Mouse (Mus musculus): ENCODE measurements around the gene Ybx1. TPM values are rescaled to one million over a fixed set of nuclear protein-coding genes. Genes with fewer than 3 reads are reported as not detected.

The Ybx1 gene
- polyA plus RNA-seq, 1 experiment from 2014 or later, result 412 TPM

- no peaks in the 10 kb centered on the region for H3K9me3 ChIP-seq (ENCODE audit: low read length)
- H3K27ac ChIP-seq (ENCODE audit: low read length), result peak overlapping the region; percentile 66
- H3K9ac ChIP-seq (replicated peaks; ENCODE audit: low read depth), result peak overlapping the region; percentile 66
- H3K4me3 ChIP-seq (ENCODE audit: low read depth, low read length), result peak overlapping the region; percentile 84
- DNase-seq (ENCODE audit: low spot score), result peak; percentile 76
- ATAC-seq, result peak; percentile 39
- H3K4me1 ChIP-seq (ENCODE audit: insufficient read depth, low read depth, low read length), result peaks cover 6% of the 10 kb centered on the region; the same call in 1 of the 2 replicates
- WGBS, result under 1% methylated on average over 36 of the region's 36 CpGs
- TF ChIP-seq EP300 (IDR thresholded peaks at IDR 0.05) (no peak), CTCF (IDR thresholded peaks at IDR 0.05) (peak; percentile 44)
- no peaks in the 10 kb centered on the region for H3K27me3 ChIP-seq (replicated peaks; ENCODE audit: insufficient read depth, low read length)
- 0 out of 2 replicates have a peak, but pooled peaks cover under 1% of the 10 kb centered on the region for H3K36me3 ChIP-seq (ENCODE audit: insufficient read depth, low read length)
- peak overlapping the region; percentile 97 for H3K4me2 ChIP-seq (replicated peaks; ENCODE audit: low read depth, low read length)
Observed at GRCm38 (mm10) chr4:119233256-119233901, 61.0 kb downstream of the Ybx1 start.

- DNase-seq (ENCODE audit: low spot score), result peak; percentile 100
- peaks cover 3% of the 10 kb centered on the region; the same call in 1 of the 2 replicates for H3K36me3 ChIP-seq (ENCODE audit: insufficient read depth, low read length)
- H3K4me3 ChIP-seq (ENCODE audit: low read depth, low read length), result peak within 1 kb of the TSS; percentile 84
- H3K4me1 ChIP-seq (ENCODE audit: insufficient read depth, low read depth, low read length), result peaks cover 6% of the 10 kb centered on the region; the same call in 1 of the 2 replicates
- H3K27me3 ChIP-seq (replicated peaks; ENCODE audit: insufficient read depth, low read length), result no peaks in the 10 kb centered on the region
- TF ChIP-seq EP300 (IDR thresholded peaks at IDR 0.05), result no peak
- TF ChIP-seq CTCF (IDR thresholded peaks at IDR 0.05), result no peak
- WGBS, result 2% methylated on average over 57 of the region's 71 CpGs
- H3K27ac ChIP-seq (ENCODE audit: low read length), result peak within 1 kb of the TSS; percentile 66
- ATAC-seq, result peak; percentile 99
- H3K9me3 ChIP-seq (ENCODE audit: low read length), result no peaks in the 10 kb centered on the region
- peak within 1 kb of the TSS; percentile 77 for H3K9ac ChIP-seq (replicated peaks; ENCODE audit: low read depth)
- H3K4me2 ChIP-seq (replicated peaks; ENCODE audit: low read depth, low read length), result peak within 1 kb of the TSS; percentile 97
Observed at GRCm38 (mm10) chr4:119232410-119233255, 61.8 kb downstream of the Ybx1 start, which contains the start of the genes AU022252 and P3h1. Gene AU022252, minus strand, starts transcription at chr4:119232712. Gene P3h1, plus strand, starts transcription at chr4:119232915.

Other genes with a start within 250 kb of the Ybx1 start
- 16.7 and 20.4 TPM in 2 replicates for gene Slc2a1, start 185.9 kb downstream of the Ybx1 start, polyA plus RNA-seq (2015; fragmentation: Nextera tagmentation; extraction: Ambion mirVana)
- gene Zfp691, start 120.4 kb downstream of the Ybx1 start, polyA plus RNA-seq (2015; fragmentation: Nextera tagmentation; extraction: Ambion mirVana), result 4.6 and 5.8 TPM in 2 replicates
- 1.9 and 2.2 TPM in 2 replicates for gene Ermap, start 104.6 kb downstream of the Ybx1 start, polyA plus RNA-seq (2015; fragmentation: Nextera tagmentation; extraction: Ambion mirVana)
- 99.9 and 101 TPM in 2 replicates for gene Svbp, start 99.3 kb downstream of the Ybx1 start, polyA plus RNA-seq (2015; fragmentation: Nextera tagmentation; extraction: Ambion mirVana)
- 0.10 and 0.18 TPM in 2 replicates for gene Tmem269, start 76.4 kb downstream of the Ybx1 start, polyA plus RNA-seq (2015; fragmentation: Nextera tagmentation; extraction: Ambion mirVana)
- gene AU022252, start 61.9 kb downstream of the Ybx1 start, polyA plus RNA-seq (2015; fragmentation: Nextera tagmentation; extraction: Ambion mirVana), result 16.9 and 21.1 TPM in 2 replicates
- gene P3h1, start 61.7 kb downstream of the Ybx1 start, polyA plus RNA-seq (2015; fragmentation: Nextera tagmentation; extraction: Ambion mirVana), result 29.4 and 32.2 TPM in 2 replicates
- not detected in 2 replicates for gene Cldn19, start 39.2 kb downstream of the Ybx1 start, polyA plus RNA-seq (2015; fragmentation: Nextera tagmentation; extraction: Ambion mirVana)
- gene Ppih, start 25.9 kb upstream of the Ybx1 start, polyA plus RNA-seq (2015; fragmentation: Nextera tagmentation; extraction: Ambion mirVana), result 25.7 and 25.8 TPM in 2 replicates
- gene Ccdc30, start 120.9 kb upstream of the Ybx1 start, polyA plus RNA-seq (2015; fragmentation: Nextera tagmentation; extraction: Ambion mirVana), result 7.3 and 7.8 TPM in 2 replicates
- gene Ppcs, start 127.8 kb upstream of the Ybx1 start, polyA plus RNA-seq (2015; fragmentation: Nextera tagmentation; extraction: Ambion mirVana), result 28.4 and 30.5 TPM in 2 replicates
- 2.9 and 3.3 TPM in 2 replicates for gene Zmynd12, start 128.2 kb upstream of the Ybx1 start, polyA plus RNA-seq (2015; fragmentation: Nextera tagmentation; extraction: Ambion mirVana)
- gene Rimkla, start 198.0 kb upstream of the Ybx1 start, polyA plus RNA-seq (2015; fragmentation: Nextera tagmentation; extraction: Ambion mirVana), result 0.30 and 0.31 TPM in 2 replicates
- gene Foxj3, start 242.4 kb upstream of the Ybx1 start, polyA plus RNA-seq (2015; fragmentation: Nextera tagmentation; extraction: Ambion mirVana), result 10.1 and 11.6 TPM in 2 replicates
- gene Frg2f1, start 244.9 kb upstream of the Ybx1 start, polyA plus RNA-seq (2015; fragmentation: Nextera tagmentation; extraction: Ambion mirVana), result 5.9 TPM in 2 replicates

Measured in lung, postnatal 0 days (tissue).